Mouse (Mus musculus) spleen, embryonic (tissue): ENCODE data around the gene Lamc2.

Source experiments
- CTCF ChIA-PET: fragments of 350-600 bp; sonication (Branson Sonifier 250); formaldehyde crosslinking; loops from one replicate; lab custom pipeline; 2022; lab: Charles Lee

Gene Lamc2

DNA sequence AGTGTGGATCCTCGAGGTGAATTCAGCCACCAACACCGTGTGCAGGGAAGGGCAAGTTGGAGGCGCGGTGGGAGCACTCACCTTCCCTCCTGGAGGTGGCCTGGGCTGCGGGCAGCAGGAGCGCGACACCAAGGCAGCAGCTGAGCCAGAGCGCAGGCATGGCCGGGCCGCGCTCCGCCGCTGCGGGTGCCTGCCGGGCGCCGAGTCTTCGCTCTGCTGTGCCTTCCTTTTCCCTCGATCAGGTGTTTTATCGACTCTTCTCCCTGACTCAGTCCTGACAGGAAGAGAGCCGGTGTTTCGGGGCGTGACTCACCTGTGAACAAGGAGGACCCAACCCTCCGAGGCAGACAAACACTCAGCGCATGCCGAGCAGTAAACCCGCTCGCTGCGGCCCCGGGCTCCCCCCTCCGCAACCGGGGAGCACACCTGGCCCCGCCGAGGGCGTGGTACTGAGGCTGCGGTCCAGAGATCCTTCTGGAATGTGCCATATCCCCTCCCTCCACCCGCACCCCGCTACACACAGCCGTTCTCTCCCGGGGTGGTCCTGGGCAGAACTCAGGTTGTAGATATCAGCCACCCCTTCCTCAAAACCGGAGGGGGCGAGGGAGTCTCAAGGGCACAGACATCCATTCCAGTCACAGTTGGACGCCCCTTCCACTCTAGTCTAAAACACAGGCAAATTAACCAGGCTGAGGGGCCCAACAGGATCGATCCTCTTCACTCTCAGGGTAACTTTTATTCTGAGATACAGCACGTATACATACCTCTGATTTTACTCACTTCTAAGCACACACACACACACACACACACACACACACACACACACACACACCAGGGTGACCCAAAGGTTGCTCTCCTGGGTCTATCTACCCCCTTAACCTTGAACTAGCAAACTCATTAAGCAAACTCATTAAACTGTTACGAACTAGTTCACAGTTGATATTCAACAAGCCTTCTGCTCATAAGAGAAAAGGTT is at the start of gene Lamc2:
Gene Lamc2 (minus strand): TSS at position 620 of the 976 bp plus-strand sequence.
- CTCF ChIA-PET: no interaction called here

GRCm38 (mm10) chr1:153235576-153235975 is 49.3 kb upstream of the Lamc2 start:
- CTCF ChIA-PET: no interaction called here

DNA sequence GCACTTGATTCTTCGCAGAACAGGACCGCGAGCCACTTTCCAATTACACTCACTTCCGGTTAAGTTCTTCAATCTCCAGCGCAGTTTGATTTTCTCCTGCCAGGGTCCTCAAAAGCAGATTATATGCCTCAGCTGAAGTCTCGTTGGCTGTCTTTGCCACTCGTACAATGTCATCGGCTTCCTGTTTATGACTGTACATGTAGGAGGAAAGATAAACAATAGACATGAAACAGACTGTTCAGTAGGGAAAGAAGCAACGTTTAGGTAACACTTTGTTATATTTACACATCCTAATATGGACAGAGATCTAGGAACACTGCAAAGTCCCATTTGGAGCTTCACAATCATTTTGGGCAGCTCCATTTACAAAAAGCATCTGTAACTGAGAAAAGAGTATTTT is 45.4 kb upstream of the Lamc2 start:
- CTCF ChIA-PET: interaction anchor here (0.5 kb wide), 1 partner anchor 464 kb away, joined by 3 read pairs; no protein-coding TSS in a partner anchor

GRCm38 (mm10) chr1:153227916-153228315 is 41.7 kb upstream of the Lamc2 start:
- CTCF ChIA-PET: no interaction called here

GRCm38 (mm10) chr1:153227096-153227495 is 40.8 kb upstream of the Lamc2 start:
- CTCF ChIA-PET: no interaction called here

GRCm38 (mm10) chr1:153225786-153226725 is 39.8 kb upstream of the Lamc2 start:
- CTCF ChIA-PET: no interaction called here

DNA sequence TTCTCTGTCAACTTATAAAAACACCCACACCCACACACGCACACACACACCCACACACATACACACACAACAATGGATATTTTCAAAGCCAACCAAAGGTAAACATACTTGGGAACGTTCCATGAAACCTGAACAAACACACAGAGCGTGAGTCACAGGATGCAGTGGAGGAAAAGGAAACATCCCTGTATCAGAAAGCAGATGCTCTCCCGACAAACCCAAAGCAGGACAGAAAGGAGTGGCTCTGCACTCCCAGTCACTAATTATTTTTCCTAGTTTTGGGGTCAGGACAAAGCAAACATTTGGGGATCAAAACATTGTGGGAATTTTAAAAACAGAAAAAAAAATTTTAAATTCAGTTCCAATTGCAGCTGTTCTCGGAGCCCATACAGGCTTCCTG is 38.1 kb upstream of the Lamc2 start:
- CTCF ChIA-PET: no interaction called here

GRCm38 (mm10) chr1:153219376-153219775 is 33.1 kb upstream of the Lamc2 start:
- CTCF ChIA-PET: no interaction called here

DNA sequence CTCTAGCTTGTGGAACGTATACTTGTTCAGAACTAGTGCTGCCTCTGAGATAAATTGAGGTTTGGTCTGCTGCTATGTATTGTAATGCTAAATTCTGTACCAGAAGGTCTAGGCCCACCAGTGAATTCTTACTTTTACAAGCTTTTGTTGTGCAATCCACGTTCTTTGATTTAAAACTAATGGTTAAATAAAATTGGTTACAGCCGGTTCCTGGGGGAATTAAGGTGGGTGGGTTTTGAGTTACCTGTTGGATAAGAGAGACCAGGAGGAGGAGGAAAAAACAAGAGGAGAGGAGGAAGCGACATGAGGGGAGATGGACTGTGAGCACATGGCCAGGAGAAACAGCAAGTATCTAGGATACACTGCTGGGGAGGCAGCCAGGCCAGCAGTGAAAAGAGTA is 30.3 kb upstream of the Lamc2 start:
- CTCF ChIA-PET: interaction anchor here (0.6 kb wide), 1 partner anchor 14 kb away, joined by 3 read pairs; no protein-coding TSS in a partner anchor

DNA sequence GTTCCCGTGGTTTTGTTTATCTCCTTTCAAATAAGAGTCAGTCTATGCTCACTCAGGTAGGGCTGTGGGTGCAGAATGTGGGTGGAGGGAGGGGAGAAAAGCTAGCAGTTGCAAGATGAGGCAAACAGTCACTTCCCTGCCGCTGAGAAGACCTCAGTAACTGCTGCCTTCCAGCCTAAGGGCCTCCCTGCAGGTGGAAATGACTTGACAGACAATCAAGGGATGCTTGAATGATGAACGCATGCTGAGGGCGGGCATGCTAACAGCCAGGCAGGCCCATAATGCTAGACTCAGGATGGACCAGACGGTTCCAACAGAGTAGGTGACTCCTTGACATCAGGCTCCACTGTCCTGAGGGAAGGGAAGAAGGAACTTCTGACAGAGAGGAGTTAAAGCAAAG is 29.4 kb upstream of the Lamc2 start:
- CTCF ChIA-PET: no interaction called here

- CTCF ChIA-PET: no interaction called here
Measured at GRCm38 (mm10) chr1:153210992-153211391, 24.7 kb upstream of the Lamc2 start.

DNA sequence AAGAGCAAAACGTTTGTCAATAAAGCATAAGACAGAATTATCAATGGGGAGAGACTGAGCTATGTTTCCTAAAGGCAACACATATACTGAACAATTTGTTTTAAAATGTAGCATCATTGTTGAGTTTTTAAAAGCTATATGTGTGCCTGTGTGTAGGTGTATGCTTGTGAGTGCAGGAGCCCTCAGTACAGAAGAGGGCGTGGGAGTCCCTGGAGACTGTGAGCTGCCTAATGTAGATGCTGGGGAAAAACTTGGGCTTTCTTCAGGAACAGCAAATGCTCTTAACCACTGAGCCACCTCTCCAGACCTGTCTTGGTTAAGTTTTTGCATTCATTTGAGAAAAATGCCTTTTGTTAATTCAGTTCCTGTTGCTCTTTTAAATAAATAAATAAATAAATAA is 24.0 kb upstream of the Lamc2 start:
- CTCF ChIA-PET: no interaction called here

DNA sequence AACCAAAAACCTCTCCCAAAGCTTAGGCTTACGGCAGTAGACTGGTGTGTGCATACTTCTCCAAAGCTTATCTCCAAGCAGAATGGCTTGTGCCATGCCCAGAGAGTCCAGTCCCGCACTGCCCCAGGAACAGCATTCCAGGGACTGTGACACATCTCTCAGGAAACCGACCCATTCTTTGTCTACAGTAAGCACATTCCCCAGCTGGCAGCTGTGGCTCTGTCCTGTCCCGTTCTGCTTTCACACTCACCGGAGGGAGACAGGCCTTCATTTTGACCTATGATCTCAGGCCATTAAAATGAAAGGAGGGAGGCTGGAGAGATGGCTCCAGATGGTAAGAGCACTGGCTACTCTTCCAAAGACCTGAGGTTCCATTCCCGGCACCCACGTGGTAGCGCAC is 15.9 kb upstream of the Lamc2 start:
- CTCF ChIA-PET: no interaction called here

DNA sequence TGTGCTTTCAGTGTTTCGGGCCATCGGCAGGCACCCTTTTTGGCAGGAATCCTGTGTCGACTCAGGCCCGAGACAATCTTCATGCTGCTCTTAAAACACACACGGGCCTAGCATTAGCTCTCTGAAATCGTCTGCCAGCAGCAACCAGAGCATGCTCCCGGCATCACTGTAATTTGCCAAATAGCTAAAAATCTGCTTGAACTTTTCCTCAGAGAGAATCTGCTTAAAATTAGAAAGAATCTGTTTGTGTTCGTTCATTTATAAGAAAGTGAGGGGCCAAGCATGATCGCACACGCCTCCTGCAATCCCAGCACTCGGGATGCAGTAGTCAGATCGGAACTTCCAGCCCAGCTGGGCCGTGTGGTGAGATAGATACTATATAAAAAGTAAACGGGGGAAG is 15.2 kb upstream of the Lamc2 start:
- CTCF ChIA-PET: no interaction called here

GRCm38 (mm10) chr1:153197316-153197850 is 11.1 kb upstream of the Lamc2 start:
- CTCF ChIA-PET: no interaction called here

DNA sequence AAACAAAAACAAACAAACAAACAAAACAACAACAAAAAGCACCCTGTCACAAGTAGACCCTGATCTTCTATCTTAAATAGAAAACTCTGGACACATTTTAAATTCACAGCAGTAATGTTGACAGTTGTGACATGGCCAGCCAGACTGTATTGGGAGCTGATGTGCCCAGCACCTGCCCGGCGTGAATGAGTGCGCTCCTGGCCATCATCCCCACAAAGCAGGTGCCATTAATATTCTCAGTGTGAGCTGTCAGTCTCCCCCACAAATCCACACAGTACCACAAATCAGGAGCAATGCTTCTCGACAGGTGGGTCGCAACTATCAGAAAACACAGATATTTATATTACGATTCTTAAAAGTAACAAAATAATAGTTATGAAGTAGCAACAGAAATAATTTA is 6.7 kb upstream of the Lamc2 start:
- CTCF ChIA-PET: no interaction called here

DNA sequence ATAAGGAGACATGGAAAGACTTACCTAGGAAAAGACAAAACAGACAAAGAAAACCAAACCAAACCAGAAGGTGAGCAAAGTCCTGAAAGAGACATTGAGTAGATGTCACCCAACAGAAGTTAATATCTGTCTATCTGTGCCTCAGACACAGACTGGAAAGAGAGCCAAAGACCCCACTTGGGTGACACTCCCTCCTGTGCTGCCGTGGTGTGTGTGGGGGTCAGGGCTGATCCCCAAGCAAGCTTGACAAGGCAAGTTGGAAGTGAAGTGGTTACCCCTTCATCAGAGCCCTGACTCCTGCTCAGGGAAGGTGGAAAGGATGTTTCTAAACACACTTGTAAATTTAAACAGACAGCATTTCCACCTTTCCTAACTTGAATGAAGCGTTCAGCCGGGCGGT is 6.1 kb upstream of the Lamc2 start:
- CTCF ChIA-PET: interaction anchor here (0.7 kb wide), 1 partner anchor 666 kb away, joined by 4 read pairs; no protein-coding TSS in a partner anchor

GRCm38 (mm10) chr1:153191943-153192329 is 5.7 kb upstream of the Lamc2 start:
- CTCF ChIA-PET: interaction anchor here (0.7 kb wide), 1 partner anchor 666 kb away, joined by 4 read pairs; no protein-coding TSS in a partner anchor

- CTCF ChIA-PET: no interaction called here
Measured at GRCm38 (mm10) chr1:153191237-153191942, 5.1 kb upstream of the Lamc2 start.

DNA sequence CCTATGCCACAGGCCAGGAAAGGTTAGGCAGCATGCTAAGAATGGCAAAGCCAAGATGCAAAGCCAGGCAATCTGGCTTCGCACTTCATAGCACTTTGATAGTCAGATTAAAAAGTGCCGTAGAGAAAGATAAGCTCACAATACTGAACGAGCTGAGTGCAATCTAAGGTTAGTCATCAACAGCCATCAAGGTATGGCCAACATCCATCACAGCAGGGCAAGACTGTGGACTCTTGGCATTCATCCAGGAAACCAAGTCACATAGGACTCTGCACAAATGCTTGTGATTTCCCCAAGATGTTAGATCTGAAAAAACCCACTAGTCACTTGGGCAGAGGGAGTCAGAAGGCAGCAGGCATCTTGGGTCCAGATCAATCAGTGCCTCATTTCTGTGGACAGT is 1.8 kb upstream of the Lamc2 start:
- CTCF ChIA-PET: no interaction called here
